Mouse (Mus musculus): Measurements from ENCODE around the gene Pou5f1. TPM values are rescaled to one million over a fixed set of nuclear protein-coding genes. Genes with fewer than 3 reads are reported as not detected.
A peak's percentile ranks its signal among the peaks of the same experiment; 100 is the strongest.
"Not testable (repeated sequence)": the region's sequence is repeated elsewhere in the genome, so short reads cannot be mapped to it uniquely, and the experiment has no call there.

Pou5f1 gene
- total RNA-seq (2021) (not detected), polyA plus RNA-seq (2012; rRNA removed) (not detected in 2 replicates)
- long read RNA-seq, result 0 reads

DNA sequence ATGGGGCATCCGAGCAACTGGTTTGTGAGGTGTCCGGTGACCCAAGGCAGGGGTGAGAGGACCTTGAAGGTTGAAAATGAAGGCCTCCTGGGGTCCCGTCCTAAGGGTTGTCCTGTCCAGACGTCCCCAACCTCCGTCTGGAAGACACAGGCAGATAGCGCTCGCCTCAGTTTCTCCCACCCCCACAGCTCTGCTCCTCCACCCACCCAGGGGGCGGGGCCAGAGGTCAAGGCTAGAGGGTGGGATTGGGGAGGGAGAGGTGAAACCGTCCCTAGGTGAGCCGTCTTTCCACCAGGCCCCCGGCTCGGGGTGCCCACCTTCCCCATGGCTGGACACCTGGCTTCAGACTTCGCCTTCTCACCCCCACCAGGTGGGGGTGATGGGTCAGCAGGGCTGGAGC, at the start of gene Pou5f1:
Gene Pou5f1, plus strand, starts transcription at position 243 of the 400 bp plus-strand sequence.
- DNase-seq, result no peak

DNA sequence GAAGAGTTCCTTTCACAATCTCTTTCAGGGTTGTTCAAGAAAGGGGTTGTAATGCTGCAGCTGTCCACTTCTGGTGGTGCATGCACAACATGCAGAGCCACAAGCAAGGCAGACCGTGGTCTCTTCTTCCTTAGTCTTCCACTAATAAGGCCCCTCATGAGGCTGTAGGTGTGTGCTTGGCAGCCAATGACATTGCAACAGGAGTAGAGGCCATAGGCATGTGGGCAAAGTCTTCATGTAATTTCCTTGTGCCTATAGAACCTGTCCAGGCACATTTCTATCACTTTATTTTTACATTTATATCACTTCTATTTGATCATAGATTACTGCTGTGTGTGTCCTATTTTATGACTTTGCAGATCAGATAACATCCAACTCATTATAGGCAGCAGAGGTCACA, 47.6 kb upstream of the Pou5f1 start:
- DNase-seq, result not testable (repeated sequence)

DNA sequence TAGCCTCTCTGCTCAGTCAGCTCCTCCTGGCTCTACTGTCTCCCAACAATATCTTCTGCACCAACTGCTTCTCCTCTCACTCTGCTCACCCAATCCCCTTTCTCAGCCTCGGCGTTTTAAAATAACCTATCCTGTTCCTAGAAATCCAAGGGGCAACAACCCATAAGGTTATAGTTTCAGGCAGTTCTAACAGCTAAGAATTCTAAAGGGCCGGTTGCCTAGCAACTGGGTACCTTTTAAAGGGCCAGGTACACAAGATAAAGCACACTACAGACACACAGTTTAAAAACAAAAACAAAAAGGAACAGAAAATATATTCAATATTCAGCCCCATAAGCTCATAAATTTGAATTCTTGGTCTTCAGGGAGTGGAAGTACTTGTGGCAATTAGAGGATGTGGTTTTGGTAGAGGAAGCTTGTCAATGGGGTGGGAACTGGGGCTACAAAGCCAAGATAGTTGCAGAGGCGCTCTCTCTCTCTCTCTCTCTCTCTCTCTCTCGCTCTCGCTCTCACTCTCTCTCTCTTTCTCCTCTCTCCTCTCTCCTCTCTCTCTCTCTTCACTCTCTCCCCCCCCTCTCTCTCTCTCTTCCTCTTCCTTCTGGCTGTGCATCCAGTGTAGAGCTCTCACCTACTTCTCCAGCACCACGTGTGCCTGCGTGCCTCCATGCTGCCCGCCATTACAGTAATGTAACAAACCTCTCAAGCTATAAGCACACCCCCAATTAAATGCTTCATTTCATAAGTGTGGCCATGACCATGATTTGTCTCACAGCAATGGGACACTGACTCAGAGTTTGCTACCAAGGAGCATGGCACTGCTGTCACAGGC, 45.1 kb upstream of the Pou5f1 start:
- not testable (repeated sequence) for DNase-seq

DNA sequence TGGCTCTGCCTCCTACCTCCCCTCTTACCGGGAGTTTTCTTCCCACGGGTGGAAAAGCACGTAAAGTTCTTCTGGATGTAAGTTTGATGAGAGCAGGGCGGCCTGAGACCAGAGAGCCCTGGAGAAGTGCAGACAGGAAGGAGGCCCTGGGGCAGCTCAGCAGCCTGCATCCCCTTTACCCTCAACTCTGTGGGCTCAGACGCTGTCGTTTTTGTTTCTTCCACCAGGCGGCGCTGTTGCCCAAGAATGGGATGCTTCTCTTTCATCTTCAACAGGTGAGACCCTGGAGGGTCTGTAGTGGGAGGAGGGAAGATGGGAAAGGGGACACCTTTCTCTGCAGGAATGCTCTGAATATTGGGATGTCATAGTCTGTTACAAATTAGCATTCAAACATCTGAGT, 40.2 kb upstream of the Pou5f1 start:
- DNase-seq, result not testable (repeated sequence)

DNA sequence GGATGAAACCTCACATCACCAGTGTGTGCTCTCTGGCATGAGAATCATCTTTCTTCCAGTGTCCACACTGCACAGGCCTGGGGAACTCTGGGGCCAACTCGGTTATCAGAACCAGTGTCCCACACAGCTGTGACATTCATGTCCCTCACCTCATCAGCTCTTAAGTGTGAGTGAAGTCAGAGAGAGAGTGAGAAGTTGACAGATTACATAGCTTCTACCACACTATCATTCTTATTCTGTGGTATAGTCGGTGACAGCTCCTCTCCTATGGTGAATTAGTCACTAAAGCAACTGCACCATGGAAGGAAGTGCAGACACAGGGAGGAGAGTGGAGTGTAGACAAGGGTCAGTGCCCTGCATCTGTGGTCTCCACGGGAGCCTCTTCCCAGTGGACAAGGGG, 36.9 kb upstream of the Pou5f1 start:
- DNase-seq, result not testable (repeated sequence)

DNA sequence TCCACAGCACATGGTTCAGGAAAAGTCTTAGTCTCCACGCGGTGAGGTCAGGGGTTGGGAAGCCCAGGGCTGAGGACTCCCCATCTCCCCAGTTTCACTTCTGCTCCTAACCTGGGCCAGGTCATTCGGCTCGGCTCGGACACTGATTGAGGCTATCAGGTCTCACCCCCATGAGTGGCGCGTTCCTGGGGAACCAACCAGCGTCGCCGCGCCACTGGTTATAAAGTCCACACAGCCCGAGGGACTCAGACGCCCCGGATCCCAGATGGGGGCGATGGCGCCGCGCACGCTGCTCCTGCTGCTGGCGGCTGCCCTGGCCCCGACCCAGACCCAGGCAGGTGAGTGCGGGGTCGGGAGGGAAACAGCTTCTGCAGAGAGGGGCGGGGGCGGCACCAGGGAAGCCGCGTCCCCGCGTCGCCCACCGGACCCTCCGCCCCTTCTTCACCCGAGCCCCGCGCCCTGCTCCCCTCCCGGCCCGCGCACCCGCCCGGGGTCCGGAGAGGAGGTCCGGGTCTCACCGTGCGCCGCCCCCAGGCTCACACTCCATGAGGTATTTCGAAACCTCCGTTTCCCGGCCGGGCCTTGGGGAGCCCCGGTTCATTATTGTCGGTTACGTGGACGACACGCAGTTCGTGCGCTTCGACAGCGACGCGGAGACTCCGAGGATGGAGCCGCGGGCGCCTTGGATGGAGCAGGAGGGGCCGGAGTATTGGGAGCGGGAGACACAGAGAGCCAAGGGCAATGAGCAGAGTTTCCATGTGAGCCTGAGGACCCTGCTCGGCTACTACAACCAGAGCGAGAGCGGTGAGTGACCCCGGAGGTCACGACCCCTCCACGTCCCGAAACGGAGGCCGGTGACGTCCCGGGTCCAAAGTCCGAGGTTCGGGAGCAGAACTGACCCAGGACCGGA, 35.7 kb upstream of the Pou5f1 start, which contains the start of gene H2-Q10:
Gene H2-Q10, plus strand, starts transcription at position 248 of the 910 bp plus-strand sequence.
- peak; percentile 24 for DNase-seq

DNA sequence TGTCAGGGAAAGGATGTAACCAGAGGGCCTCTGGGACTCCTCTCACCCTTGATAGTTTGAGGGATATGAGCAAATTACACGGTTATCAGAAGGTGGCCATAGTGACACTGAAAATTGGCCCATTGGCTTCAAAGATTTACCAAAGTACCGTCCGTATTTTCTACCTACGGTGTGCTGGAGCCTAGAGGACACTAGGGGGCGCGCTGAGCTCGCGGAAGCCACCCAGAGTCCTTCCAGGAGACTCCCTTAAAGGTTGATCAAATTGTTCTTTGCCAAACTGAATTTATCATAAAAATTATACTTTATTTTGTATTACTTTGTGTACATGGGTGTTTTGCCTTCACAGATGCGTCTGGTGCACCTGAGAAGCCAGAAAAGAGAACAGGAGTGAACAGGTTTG, 21.8 kb upstream of the Pou5f1 start:
- DNase-seq, result peak; percentile 50

DNA sequence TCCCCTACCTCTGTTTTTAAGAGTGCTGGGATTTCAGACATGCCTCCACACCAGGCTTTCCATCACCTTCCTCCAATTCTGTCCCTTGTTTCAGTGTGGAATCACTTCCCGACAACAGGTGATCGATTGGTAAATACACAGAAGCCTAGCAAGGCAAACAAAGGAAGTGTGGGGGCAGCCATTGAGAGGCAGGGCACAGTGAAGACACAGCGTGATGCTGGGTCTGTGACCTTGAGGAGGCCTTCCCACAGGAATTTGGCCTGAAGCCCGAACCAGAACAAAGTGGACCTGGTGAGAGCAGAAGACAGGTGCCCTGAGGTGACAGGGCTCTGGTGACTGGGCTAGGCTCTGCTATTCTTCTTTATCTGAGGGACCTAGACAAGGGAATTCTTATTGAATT, 20.1 kb upstream of the Pou5f1 start:
- peak; percentile 20 for DNase-seq

DNA sequence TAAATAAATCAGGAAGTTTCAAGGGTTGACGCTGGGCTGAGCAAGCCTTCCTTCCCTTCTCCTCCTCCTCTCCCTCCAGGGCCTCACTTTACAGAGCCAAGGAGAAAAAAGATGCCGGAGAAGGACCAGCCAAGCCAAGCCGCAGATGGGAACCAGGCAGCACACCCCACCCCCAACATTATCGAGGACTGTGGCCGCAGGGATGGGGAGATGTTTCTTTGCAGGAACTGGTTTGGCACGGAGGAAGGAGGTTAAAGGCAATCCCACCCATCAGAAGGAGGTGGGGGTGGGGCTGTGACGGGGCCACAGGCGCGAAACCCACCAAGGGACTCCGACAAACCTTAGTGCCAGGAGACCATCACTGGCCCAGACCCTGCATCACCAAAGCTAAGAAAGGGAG, 19.1 kb upstream of the Pou5f1 start:
- DNase-seq, result no peak

DNA sequence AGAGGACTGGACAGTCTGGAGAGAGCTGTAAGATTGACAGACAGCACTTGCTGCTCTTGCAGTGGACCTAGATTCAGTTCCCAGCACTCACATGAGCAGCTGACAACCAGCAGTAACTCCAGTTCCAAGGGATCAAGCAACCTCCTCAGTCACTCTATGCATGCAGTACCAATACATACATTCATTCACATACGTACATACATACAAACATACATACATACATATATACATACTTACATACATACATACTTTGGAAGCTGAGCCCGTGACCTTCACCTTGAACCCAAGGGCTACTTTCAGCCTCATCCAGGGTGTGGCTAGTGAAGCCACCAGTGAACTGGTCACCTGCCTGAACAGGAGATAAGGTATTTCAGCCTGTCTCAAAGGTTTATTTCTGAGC, 17.8 kb upstream of the Pou5f1 start:
- no peak for DNase-seq

DNA sequence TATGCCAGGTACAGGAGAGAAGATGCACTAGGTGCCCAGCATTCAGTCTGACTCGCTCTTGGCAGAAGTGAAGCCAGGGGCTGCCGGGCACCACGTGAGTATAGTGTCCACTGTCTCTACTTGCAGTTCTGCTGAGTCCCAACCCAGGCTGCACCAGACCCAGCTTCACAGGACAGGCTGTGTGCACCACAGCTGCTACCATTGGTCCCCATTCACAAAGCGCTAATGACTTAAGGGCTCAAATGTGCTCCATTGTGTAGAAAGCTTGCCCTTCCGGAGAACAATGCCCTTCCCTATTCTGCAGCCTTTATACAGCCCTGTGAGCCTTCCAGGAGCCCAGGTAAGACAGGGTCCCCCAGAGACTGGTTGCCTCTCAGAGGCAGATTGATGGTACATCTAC, 15.5 kb upstream of the Pou5f1 start:
- DNase-seq, result no peak

DNA sequence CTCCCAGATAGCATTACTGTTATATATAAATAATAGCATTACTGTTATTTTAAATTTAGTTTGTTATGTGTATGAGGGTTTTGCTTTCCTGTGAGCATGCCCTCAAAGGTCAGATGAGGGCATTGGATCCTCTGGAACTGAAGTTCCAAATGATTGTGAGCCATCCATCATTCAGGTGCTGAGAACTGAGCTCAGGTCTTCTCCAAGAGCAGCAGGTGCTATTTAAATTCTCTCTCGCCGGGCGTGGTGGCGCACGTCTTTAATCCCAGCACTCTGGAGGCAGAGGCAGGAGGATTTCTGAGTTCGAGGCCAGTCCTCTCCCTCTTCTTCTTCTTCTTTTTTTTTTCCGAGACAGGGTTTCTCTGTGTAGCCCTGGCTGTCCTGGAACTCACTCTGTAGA, 8.7 kb upstream of the Pou5f1 start:
- DNase-seq, result no peak

DNA sequence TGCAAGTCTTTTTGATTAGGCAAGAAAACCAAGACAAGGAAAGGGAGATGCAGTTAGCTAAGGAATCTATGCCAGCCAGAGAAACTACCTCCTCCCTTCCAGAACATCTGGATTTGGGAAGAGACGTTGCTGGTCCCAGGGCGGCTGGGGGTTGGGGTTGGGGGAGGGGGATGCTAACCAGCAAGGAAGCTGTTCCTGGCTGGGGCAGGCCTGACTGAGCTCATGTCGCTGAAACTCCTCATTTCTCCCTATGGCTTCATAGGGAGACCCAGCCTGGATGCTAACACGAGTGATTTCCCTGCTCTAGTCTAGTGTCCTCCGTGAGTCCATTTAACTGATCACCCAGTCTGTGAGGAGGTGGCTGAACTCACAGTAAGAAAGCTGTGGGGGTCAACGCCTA, 3.6 kb upstream of the Pou5f1 start:
- no peak for DNase-seq

DNA sequence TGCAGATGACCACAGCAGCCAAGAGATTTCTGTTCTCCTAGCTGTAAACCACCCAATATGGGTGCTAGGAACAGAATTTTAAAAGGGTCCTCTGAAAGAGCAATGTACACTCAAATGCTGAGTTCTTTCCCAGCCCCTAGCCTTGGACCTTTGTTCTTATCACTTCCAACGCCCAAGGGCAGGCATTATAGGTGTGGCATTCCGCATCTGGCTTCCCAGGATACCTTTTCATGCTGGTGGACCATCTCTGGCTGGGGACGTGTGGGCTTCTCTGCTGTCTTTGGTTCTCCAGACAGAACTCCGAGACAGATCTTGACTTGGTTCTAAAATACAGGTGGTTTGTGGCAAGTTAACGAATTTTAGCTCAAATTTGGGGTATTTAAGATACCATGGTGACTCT, 3.1 kb upstream of the Pou5f1 start:
- DNase-seq, result no peak

DNA sequence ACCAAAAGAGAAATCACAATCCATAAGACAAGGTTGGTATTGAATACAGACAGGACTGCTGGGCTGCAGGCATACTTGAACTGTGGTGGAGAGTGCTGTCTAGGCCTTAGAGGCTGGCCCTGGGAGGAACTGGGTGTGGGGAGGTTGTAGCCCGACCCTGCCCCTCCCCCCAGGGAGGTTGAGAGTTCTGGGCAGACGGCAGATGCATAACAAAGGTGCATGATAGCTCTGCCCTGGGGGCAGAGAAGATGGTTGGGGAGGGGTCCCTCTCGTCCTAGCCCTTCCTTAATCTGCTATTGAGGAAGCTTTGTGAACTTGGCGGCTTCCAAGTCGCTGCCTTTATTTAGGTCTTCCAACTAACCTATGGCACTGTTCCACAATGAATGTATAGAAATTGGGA, 2.0 kb upstream of the Pou5f1 start:
- DNase-seq, result no peak

DNA sequence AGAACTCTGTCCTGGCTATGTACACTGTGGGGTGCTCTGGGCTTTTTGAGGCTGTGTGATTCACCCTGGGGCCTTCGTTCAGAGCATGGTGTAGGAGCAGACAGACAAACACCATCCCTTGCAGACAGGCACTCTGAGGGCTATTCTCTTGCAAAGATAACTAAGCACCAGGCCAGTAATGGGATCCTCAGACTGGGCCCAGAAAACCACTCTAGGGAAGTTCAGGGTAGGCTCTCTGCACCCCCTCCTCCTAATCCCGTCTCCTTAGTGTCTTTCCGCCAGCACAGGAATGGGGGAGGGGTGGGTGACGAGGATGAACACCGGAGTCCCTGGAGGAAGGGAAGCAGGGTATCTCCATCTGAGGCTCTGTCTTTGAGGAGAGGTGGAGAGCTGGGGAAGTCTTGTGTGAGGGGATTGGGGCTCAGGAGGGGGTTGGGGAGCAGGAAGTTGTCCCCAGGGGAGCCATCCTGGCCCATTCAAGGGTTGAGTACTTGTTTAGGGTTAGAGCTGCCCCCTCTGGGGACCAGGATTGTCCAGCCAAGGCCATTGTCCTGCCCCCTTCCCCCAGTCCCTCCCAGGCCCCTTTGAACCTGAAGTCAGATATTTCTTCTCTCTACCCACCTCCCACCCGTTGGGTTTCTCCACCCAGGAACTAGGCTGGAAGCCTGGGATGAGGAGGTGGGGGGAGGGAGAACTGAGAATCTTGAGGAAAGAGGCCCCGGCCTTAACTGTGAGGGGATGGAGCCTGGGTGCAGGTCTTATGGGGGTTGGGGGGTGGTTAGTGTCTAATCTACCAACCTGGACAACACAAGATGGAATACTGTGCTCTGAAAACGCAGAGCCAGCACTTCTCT, 963 bp upstream of the Pou5f1 start:
- DNase-seq, result no peak

DNA sequence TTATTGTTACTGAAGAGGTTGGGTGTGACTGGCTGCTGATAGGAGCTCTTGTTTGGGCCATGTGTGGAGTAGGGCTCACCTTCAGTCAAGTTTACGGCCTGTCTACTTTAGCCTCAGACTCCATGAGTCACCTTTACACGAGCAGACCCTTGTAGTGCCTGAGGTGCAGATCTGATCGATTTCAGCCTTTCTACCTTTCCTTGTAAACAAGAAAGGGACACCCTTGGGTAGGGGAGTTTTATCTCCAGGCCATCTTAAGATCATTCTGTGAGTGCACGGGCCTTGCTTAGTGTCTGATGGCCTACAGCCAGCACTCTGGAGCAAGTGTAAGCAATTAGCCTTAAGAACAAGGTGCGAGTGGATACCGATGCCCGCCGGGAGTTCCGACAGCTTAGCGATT, 1.1 kb downstream of the Pou5f1 start:
- DNase-seq, result no peak

DNA sequence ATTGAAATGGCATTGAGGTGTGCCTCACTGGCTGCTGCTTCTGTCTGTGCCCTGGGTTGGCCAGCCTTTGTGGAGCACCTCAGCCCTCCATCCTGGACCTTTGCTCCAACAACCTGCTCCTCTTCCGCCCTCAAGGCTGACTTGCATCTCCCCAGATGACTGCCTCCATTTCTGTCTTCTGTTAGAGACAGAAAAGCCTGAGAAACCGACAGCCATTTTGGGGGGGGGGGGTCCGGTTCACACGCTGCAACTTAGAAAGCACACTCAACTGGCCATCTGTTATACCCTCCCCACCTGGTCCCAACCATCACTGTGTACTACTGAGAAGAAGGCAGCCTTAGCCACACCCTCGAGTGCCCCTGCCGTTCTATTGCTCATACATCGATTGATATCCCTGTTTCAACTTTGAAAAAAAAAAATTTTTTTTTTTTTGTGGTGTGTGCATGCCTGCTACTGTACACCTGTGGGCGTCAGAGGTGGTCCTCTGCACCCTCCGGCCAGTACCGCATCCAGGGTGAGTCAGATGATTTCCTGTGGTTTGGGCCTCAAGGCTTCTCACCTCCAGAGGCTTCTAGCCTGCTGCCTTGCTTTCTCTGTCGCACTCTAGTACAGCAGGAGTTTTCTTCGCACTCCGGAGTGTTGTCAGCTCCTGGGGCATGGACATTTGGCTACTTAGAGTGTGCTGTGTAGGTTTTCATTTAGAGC, 1.9 kb downstream of the Pou5f1 start:
- no peak for DNase-seq

DNA sequence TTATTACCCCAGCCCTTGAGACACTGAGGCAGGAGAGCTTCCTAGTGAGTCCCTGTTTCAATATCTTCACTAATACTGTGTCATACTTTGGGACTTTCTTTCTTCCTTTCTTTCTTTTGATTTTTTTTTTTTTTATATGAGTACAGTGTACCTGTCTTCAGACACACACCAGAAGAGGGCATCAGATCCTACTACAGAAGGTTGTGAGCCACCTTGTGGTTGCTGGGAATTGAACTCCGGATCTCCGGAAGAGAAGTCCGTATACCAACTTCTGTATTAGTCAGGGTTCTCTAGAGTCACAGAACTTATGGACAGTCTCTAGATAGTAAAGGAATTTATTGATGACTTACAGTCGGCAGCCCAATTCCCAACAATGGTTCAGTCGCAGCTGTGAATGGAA, 2.5 kb downstream of the Pou5f1 start:
- DNase-seq, result not testable (repeated sequence)

DNA sequence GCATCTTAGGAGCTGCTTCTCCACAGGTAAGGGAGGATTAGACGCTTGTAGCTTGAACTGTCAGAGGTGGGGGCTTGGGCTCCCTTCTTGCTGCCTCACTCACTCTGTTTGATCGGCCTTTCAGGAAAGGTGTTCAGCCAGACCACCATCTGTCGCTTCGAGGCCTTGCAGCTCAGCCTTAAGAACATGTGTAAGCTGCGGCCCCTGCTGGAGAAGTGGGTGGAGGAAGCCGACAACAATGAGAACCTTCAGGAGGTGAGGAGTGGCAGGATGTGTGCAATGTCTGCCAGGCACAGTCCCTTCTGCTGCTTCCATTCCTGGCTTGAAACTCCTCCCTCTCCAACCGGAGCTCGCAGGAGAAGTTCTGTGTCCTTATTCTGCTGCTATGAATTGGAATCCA, 3.5 kb downstream of the Pou5f1 start:
- no peak for DNase-seq

DNA sequence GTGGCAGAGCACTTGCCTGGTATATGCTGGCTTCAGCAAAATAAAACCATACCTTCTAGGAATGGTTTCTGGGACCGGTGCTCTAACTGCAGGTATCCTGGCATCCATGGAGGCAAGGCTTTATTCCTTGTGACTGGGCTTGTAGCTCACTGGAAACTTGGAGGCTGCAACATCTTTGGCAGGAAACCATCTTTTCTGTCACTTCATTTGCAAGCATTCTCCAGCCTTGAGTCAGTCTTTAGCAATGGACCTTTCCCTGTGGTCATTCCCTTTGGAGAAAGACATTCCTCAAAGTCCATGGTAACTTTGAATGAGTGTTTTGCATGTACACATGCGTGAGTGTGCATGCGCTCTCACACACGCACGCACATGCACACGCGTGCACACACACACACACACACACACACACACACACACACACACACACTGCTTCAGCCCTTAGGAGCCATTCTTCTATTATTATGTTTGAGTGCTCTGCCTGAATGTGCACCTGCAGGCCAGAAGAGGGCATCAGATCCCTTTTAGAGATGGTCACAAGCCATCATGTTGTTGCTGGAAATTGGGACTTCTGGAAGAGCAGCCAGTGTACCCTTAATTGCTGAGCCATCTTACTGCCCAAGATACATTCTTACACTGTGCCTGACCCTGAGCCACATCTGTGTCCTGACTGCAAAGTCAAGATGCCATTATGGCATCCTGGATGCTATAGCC, 7.3 kb downstream of the Pou5f1 start:
- DNase-seq, result no peak

Data from adrenal gland, adult 2 months (tissue).